Mouse (Mus musculus) lung, adult 2 months (tissue): ENCODE results near the gene Mamld1. TPM values are rescaled to one million over a fixed set of nuclear protein-coding genes. Genes with fewer than 3 reads are reported as not detected.
A peak's percentile ranks its signal among the peaks of the same experiment; 100 is the strongest.

ENCODE experiments used
- DNase-seq: peaks from one replicate; pipeline ENCODE4 v3.0.0; 2022
- H3K4me1 ChIP-seq: fragments of 200-500 bp; 2 replicates; pipeline ENCODE4 v1.6.1; 2011; ENCODE audit warnings: low read length; ENCODE audit not compliant: control insufficient read depth, insufficient read depth
- H3K4me3 ChIP-seq: fragments of 200-500 bp; replicated peaks from 2 replicates; pipeline ENCODE3; 2011; ENCODE audit warnings: low read depth, mild to moderate bottlenecking, control low read depth, low read length; ENCODE audit errors: extremely low read depth
- CTCF ChIP-seq: fragments of 200-500 bp; IDR thresholded peaks from 2 replicates; pipeline ENCODE4 v1.5.1; 2011; ENCODE audit warnings: mild to moderate bottlenecking, low read length, control low read depth; ENCODE audit not compliant: insufficient read depth
- POLR2A ChIP-seq: fragments of 200-500 bp; IDR thresholded peaks from 2 replicates; pipeline ENCODE4 v1.6.1; 2011; ENCODE audit warnings: low read depth, mild to moderate bottlenecking, control low read depth, low read length, borderline replicate concordance; ENCODE audit errors: extremely low read depth
- WGBS: fragments of 180-500 bp; shearing (Covaris S2); methylation state at CpG from one replicate; pipeline ENCODE4 v1.1.7; 2018; 5-methylcytosine and 5-hydroxymethylcytosine counted together
- polyA plus RNA-seq: library from polyadenylated mRNA; depleted of rRNA; stranded (reverse); fragments of >200 nt; gene quantifications from 2 replicates; pipeline ENCODE4 v1.2.3, GENCODE M21; 2012; rRNA removed

Mamld1 gene
- polyA plus RNA-seq, 1 experiment: 5.1 TPM

GRCm38 (mm10) chrX:71125013-71125412 lies 75.0 kb downstream of the Mamld1 start:
- no peak for DNase-seq
- H3K4me3 ChIP-seq: no peak overlapping the region
- H3K4me1 ChIP-seq: no peaks in the 10 kb centered on the region
- no peak for TF ChIP-seq POLR2A
- TF ChIP-seq CTCF: no peak
- WGBS: 82% methylated on average over 7 of the region's 7 CpGs

DNA sequence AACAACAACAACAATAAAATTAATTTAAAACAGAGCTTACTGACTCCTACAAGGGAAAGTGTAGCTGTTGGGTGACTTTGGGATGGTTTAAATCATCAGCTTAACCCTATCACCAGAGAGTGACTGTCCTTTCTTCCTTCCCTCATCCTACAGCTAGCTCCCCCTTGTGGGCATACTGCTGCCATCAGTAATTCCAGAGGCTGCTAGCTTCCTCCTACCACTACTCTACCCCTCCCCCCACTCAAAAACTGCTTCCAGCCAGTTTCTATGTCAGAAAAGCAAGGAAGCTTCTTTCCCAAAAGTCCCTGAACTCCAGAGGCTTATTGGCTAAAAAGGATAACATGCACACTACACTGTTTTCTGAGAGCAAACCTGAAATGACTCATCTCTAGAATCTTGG lies 81.4 kb downstream of the Mamld1 start:
- TF ChIP-seq CTCF (no peak), POLR2A (no peak)
- Histone ChIP-seq H3K4me3 (no peak overlapping the region), H3K4me1 (no peaks in the 10 kb centered on the region)
- no peak for DNase-seq

- WGBS: 63% methylated on average over 2 of the region's 2 CpGs
- TF ChIP-seq POLR2A (no peak), CTCF (no peak)
- Histone ChIP-seq H3K4me1 (no peaks in the 10 kb centered on the region), H3K4me3 (no peak overlapping the region)
- no peak for DNase-seq
Observed at GRCm38 (mm10) chrX:71141390-71141789, 91.3 kb downstream of the Mamld1 start.

GRCm38 (mm10) chrX:71149441-71150050 lies 99.5 kb downstream of the Mamld1 start:
- H3K4me1 ChIP-seq: peaks cover 15% of the 10 kb centered on the region
- TF ChIP-seq CTCF (no peak), POLR2A (no peak)
- H3K4me3 ChIP-seq: no peak overlapping the region
- 32% methylated on average over 1 of the region's 1 CpGs for WGBS
- DNase-seq: no peak

DNA sequence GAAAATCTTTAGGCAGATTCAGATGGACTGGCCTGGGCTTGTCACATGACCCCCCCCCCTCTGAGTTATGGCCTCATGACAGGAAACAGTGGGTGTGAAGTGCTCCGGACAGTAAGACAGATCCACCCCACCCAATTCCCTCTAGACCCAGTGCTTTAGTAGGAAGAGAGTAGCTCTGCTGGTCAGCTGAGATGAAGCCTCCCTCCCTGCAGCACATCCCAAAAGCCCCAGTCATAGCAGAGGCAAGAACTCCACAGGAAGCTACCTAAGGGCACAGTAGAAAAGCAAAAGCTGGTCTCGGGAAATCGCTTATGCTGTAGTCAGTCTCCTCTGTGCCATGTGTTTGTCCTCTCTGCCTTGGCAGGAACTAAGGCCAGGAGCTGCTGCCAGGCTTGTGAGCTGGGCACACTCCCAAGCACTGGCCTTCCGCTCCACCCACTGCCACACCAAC lies 100.5 kb downstream of the Mamld1 start:
- peak; percentile 45 for DNase-seq

GRCm38 (mm10) chrX:71181526-71181925 lies 131.5 kb downstream of the Mamld1 start:
- Histone ChIP-seq H3K4me3 (no peak overlapping the region), H3K4me1 (no peaks in the 10 kb centered on the region)
- WGBS: 82% methylated on average over 3 of the region's 3 CpGs
- DNase-seq: no peak
- no peak for TF ChIP-seq CTCF
- no peak for TF ChIP-seq POLR2A

More for the DNA sequence above, 100.5 kb downstream of the Mamld1 start:
- TF ChIP-seq POLR2A: no peak
- TF ChIP-seq CTCF: no peak
- WGBS: 55% methylated on average over 4 of the region's 4 CpGs
- Histone ChIP-seq H3K4me1 (peaks cover 15% of the 10 kb centered on the region), H3K4me3 (no peak overlapping the region)

DNA sequence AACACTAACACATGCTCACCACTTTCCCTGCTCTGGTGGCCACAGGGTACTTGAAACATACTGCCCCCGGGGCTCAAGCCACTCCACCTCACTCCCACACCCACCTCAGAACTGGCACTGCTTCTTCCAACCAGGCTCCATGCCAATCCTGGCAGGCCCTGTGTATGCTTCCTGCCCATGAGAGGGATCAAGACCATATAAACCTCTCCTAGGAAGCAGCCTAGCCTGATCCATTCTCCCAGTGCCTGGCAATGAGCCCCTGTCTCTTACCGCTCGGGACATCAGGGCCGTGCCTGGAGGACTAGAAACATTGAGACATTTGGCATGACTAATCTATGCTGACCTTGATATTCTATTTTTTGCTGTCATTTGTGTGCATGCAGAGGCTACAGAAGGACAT lies 133.6 kb downstream of the Mamld1 start:
- H3K4me1 ChIP-seq: no peaks in the 10 kb centered on the region
- no peak overlapping the region for H3K4me3 ChIP-seq
- WGBS: 61% methylated on average over 4 of the region's 4 CpGs
- TF ChIP-seq CTCF: no peak
- TF ChIP-seq POLR2A: no peak
- DNase-seq: no peak

DNA sequence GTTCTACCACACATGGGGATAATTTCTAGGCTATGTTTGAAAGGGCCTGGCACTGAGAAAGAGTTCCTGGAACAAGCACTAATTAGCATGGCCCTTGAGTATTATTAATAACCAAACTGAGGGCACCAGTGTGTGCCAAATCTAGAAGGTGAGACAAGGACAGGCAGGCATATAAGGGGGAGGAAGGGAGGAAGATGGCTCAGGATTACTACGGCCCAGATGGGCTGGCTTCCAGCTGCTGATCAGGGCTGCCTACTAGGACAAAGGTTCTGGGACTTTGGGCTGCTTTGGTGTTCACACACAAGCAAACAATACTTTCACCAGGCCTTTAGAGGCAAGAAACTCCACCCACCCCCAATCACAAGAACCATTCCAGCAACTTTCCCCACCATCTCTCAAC lies 136.3 kb downstream of the Mamld1 start:
- DNase-seq: no peak
- 50% methylated on average over 1 of the region's 1 CpGs for WGBS
- Histone ChIP-seq H3K4me3 (no peak overlapping the region), H3K4me1 (no peaks in the 10 kb centered on the region)
- TF ChIP-seq POLR2A: no peak
- no peak for TF ChIP-seq CTCF

DNA sequence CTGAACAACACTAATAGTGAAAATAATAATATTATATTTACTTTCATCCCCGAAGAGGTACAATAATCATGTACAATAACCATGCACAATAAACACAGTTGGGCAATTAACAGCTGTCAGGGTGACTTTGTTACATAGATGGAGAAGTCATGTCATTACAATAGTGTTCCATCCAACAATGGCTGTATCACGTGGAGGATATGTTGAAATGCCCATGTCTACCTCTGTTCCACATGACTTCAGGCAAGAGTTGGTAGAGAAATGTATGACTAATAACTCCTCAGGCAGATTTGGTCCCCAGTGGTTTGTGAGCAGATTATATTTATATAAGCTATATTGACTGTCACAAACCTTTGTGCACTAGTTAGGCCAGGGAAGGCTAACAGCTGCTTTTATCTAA lies 154.7 kb downstream of the Mamld1 start:
- WGBS: 65% methylated on average over 2 of the region's 2 CpGs
- Histone ChIP-seq H3K4me1 (no peaks in the 10 kb centered on the region), H3K4me3 (no peak overlapping the region)
- DNase-seq: no peak
- TF ChIP-seq POLR2A: no peak
- no peak for TF ChIP-seq CTCF

Other genes with a start within 250 kb of the Mamld1 start
- 2.5 and 4.2 TPM in 2 replicates for gene Mtm1, start 160.5 kb downstream of the Mamld1 start, polyA plus RNA-seq